1 mouse cellular context compared by ENCODE assay signal in genomic region chrX:52965149-52965548, GRCm38 (mm10).
TF ChIP-seq lines count a peak whose summit lies in the region.

No protein-coding gene starts in this region.

TF ChIP-seq in MEL, 35 proteins besides CTCF, POLR2A, EP300 and RAD21 (continued from another document):
- no peak for TF ChIP-seq SIN3A (IDR thresholded peaks at IDR 0.05; ENCODE audit: low read length)
- no peak for TF ChIP-seq E2F4 (IDR thresholded peaks at IDR 0.05; ENCODE audit: borderline replicate concordance, low read depth, low read length)
- TF ChIP-seq BHLHE40 (IDR thresholded peaks at IDR 0.05; ENCODE audit: borderline replicate concordance, low read depth, low read length) = peak; percentile 69
- 0 out of 2 replicates have a peak, but pooled peaks have one; percentile 28 for TF ChIP-seq ETS1 (IDR thresholded peaks at IDR 0.05; ENCODE audit: low read depth, low read length)
- peak; percentile 47; the same call in 1 of the 2 replicates for TF ChIP-seq MEF2A (IDR thresholded peaks at IDR 0.05; ENCODE audit: extremely low read depth, insufficient replicate concordance, low read depth, low read length, poor library complexity, severe bottlenecking)
- TF ChIP-seq GATA1 (IDR thresholded peaks at IDR 0.05; ENCODE audit: low read depth, low read length) = peak; percentile 43; the same call in 1 of the 2 replicates
- TF ChIP-seq USF2 (IDR thresholded peaks at IDR 0.05; ENCODE audit: borderline replicate concordance in 1 of 2, insufficient read depth in 1 of 2, low read depth in 1 of 2, low read length in 2 of 2) = peak in 1 of 2 experiments; percentile 67; a peak in 2 of 4 replicates
- no peak for TF ChIP-seq NELFE (IDR thresholded peaks at IDR 0.05; ENCODE audit: low read depth, low read length)
- TF ChIP-seq ZNF384 (IDR thresholded peaks at IDR 0.05; ENCODE audit: low read depth, low read length) = no peak
- no peak for TF ChIP-seq CHD2 (IDR thresholded peaks at IDR 0.05; ENCODE audit: low read length)
- TF ChIP-seq MAX (IDR thresholded peaks at IDR 0.05; ENCODE audit: low read length) = peak; percentile 54; the same call in 1 of the 2 replicates
- TF ChIP-seq USF1 (IDR thresholded peaks at IDR 0.05; ENCODE audit: low read depth, low read length) = peak; percentile 91
- TF ChIP-seq SMC3 (IDR thresholded peaks at IDR 0.05; ENCODE audit: low read depth, low read length) = no peak
